Mouse (Mus musculus) fibroblast of lung, adult 2 months (primary cell): ENCODE data around the gene Lypd4.
"Not testable (repeated sequence)": the region's sequence is repeated elsewhere in the genome, so short reads cannot be mapped to it uniquely, and the experiment has no call there.

ENCODE experiments used
- DNase-seq: peaks from one replicate; pipeline ENCODE4 v3.0.0-alpha.2; 2011; ENCODE audit warnings: low read depth

The Lypd4 gene

DNA sequence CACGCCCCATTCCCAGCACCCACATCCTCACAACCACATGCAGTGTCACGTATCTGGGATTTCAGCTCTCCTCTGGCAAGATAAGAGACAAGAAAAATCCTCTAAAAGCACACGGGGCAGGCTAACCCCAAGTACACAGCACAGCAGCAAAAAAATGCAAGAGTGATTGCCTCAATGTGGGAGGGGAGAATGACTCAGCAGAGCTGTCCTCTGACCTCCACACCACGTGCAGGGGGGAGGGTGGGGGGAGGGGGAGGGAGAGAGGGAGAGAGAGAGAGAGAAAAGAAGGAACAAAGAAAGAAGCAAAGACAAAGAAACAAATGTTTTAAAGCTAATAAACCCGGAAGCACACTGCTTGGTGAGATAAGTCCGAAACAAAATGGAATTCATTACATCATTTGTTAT, 18.8 kb downstream of the Lypd4 start:
- peak; percentile 53 for DNase-seq

DNA sequence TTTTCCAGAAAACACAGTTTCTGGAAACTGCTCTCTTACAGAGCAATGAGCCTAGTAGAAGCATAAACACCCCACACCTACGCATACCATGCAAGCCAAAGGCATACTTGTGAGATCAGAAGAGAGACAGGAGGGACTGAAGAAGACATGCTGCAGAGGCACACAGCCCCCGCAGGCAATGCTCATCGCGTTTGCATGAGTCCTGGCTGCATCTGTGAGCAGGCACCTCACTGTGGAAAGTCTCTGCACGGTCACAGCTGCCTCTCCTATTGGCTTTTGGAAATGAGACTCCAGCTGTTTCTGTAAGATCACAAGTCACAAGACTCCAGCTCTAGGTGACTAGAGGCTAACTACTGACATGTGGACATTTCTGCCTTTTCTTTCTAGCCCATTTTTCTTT, 19.6 kb downstream of the Lypd4 start:
- no peak for DNase-seq

GRCm38 (mm10) chr7:24846576-24846975, 23.2 kb downstream of the Lypd4 start:
- not testable (repeated sequence) for DNase-seq

- DNase-seq = no peak
Measured at GRCm38 (mm10) chr7:24845713-24846112, 24.0 kb downstream of the Lypd4 start.

GRCm38 (mm10) chr7:24845181-24845580, 24.6 kb downstream of the Lypd4 start:
- no peak for DNase-seq

DNA sequence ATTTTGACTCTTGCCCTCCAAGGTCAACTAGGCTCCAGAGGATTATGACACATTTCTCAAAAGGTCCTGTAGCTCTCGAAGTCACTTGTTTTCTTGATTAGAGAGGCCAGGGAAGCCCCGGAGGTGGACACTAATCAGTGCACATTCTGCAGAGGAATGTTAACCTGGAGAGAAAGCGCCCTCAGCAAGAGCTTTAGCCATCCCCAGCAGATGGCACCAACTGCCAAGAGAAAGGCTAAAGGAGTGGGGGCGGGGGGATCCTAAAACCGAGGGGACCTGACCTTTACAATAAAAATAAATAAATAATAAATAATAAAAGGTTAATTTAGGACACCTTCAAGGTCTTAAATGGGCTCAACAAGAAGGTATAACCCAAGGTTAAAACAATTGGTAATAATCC, 25.6 kb downstream of the Lypd4 start:
- DNase-seq = no peak

- no peak for DNase-seq
Measured at GRCm38 (mm10) chr7:24841009-24841408, 28.7 kb downstream of the Lypd4 start.

GRCm38 (mm10) chr7:24840331-24840730, 29.4 kb downstream of the Lypd4 start:
- DNase-seq = no peak

- DNase-seq = no peak
Measured at GRCm38 (mm10) chr7:24839410-24839808, 30.3 kb downstream of the Lypd4 start.

GRCm38 (mm10) chr7:24838732-24839409, 30.9 kb downstream of the Lypd4 start:
- not testable (repeated sequence) for DNase-seq

GRCm38 (mm10) chr7:24827181-24827580, 42.6 kb downstream of the Lypd4 start:
- no peak for DNase-seq

- DNase-seq = no peak
Measured at GRCm38 (mm10) chr7:24824452-24824851, 45.3 kb downstream of the Lypd4 start.

GRCm38 (mm10) chr7:24817502-24817901, 52.2 kb downstream of the Lypd4 start:
- DNase-seq = peak; percentile 36
